Mouse (Mus musculus) thymus, adult 2 months (tissue): ENCODE measurements around the gene Ube2j1.

Experiments used
- CTCF ChIP-seq: fragments of 200-500 bp; IDR thresholded peaks from 2 replicates; pipeline ENCODE4 v1.5.1; 2012; ENCODE audit warnings: mild to moderate bottlenecking, control low read depth, low read length, moderate library complexity, borderline replicate concordance; ENCODE audit not compliant: control insufficient read depth, poor library complexity, insufficient read depth; ENCODE audit errors: extremely low read depth
- POLR2A ChIP-seq: fragments of 200-500 bp; IDR thresholded peaks from 2 replicates; pipeline ENCODE4 v1.6.1; 2012; ENCODE audit warnings: mild to moderate bottlenecking, low read length, control low read depth, moderate library complexity; ENCODE audit not compliant: control insufficient read depth, poor library complexity, insufficient read depth; ENCODE audit errors: extremely low read depth

DNA sequence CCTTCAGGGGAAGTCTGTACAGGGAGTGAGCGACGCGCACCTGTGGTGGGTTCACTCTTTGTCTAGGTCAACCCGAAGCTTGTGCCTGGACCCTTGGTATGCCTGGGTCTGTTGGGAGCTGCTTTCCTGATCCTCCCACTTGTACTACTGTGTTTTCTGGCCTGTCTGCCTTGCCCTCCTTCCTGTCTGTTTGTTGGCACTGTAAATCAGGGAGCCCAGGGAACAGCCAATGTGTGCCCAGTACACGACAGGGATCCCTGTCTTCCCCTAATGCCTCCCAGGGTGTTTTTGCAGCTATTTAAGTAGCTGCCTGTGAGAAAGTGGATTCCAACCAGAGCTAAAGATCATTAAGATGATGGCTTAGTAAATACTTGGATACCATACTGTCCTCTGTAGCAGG lies 33.6 kb upstream of the Ube2j1 start:
- TF ChIP-seq POLR2A (no peak), CTCF (no peak)
